Comparison of ENCODE assay signal across 27 mouse cellular contexts in the genomic region with DNA sequence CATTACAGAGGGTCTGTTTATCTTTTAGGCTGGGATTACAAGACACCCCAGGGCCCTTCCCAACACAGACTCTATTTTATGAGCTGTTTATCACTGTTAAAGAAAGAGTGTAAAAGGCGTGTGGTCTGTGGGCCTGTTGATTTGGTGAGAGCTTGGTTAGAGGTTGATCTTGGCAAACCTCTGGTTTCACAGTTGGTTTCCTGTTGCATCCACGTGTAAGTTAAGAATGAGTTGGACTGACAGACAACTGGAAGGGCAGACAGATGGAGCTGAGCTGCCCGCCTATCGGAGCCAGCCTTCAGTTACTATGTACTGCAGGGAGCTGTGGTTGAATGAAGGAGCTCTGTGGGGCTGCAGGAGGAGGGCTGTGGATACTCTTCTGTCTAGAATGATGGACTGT. TPM values are rescaled to one million over a fixed set of nuclear protein-coding genes. Genes with fewer than 3 reads are reported as not detected.
DNase-seq lines count a peak whose midpoint lies in the region; ATAC-seq and TF ChIP-seq lines count a peak whose summit lies in the region.
"Had no signal": no experiment of that assay in that cellular context is flagged by ENCODE, and none has a peak within 500 bp of the region (broad histone marks: within the 10 kb centered on the region; RNA-seq: fewer than 3 reads in every experiment).

No protein-coding gene starts in this region.

- no peak for TF ChIP-seq CTCF in liver, postnatal 0 days (IDR thresholded peaks at IDR 0.05; ENCODE audit: low read depth)

- no peak for ATAC-seq in liver, embryonic 11.5 days (replicated peaks; ENCODE audit: low FRiP score)
- ATAC-seq in liver, postnatal 0 days = no peak
- peak; percentile 38 for ATAC-seq in granulocyte monocyte progenitor cell, adult 5-6 weeks (replicated peaks; ENCODE audit: poor library complexity, severe bottlenecking)
- ATAC-seq: forebrain, embryonic 13.5 days; inflammation-experienced regulatory T-cells, adult 6 months had no signal

- WGBS in liver, embryonic 11.5 days = 55% methylated on average over 4 of the region's 4 CpGs
- 53% methylated on average over 4 of the region's 4 CpGs for WGBS in liver, postnatal 0 days (ENCODE audit: insufficient replicate concordance)

- H3K27me3 ChIP-seq in liver, embryonic 11.5 days (replicated peaks; ENCODE audit: control insufficient read depth, insufficient read depth, low read length) = no peaks in the 10 kb centered on the region
- no peaks in the 10 kb centered on the region for H3K27me3 ChIP-seq in liver, postnatal 0 days (ENCODE audit: insufficient read depth, low read length)
- H3K27me3 ChIP-seq: forebrain, embryonic 13.5 days; kidney, embryonic 15.5 days; liver, embryonic 15.5 days; lung, embryonic 15.5 days; neural tube, embryonic 12.5 days had no signal

- no peak overlapping the region for H3K9ac ChIP-seq in liver, embryonic 11.5 days (ENCODE audit: low read depth, low read length)
- no peak overlapping the region for H3K9ac ChIP-seq in liver, postnatal 0 days (replicated peaks)
- H3K9ac ChIP-seq: forebrain, embryonic 13.5 days; hindbrain, embryonic 14.5 days; kidney, embryonic 15.5 days; liver, embryonic 15.5 days; lung, embryonic 15.5 days; neural tube, embryonic 12.5 days had no signal

- no peak for TF ChIP-seq EP300 in liver, postnatal 0 days (IDR thresholded peaks at IDR 0.05; ENCODE audit: low read depth)

- peaks cover 11% of the 10 kb centered on the region for H3K36me3 ChIP-seq in liver, embryonic 11.5 days (ENCODE audit: control insufficient read depth, insufficient read depth, low read length)
- peaks cover 32% of the 10 kb centered on the region for H3K36me3 ChIP-seq in liver, postnatal 0 days (replicated peaks; ENCODE audit: insufficient read depth, low read length)

- intact Hi-C loops in left cerebral cortex, postnatal 10 days (cut with DNase I) = no loop called here

- no peak for DNase-seq in liver, embryonic 11.5 days (ENCODE audit: low spot score)
- no peak for DNase-seq in liver, postnatal 0 days
- DNase-seq in CD4-positive, CD25-positive, alpha-beta regulatory T cell, adult 2 months (ENCODE audit: low read depth, low spot score) = peak; percentile 33
- DNase-seq in naive thymus-derived CD4-positive, alpha-beta T cell, adult 2 months (ENCODE audit: low read depth) = peak; percentile 53
- DNase-seq in right cerebral cortex, postnatal 14 days = no peak
- no peak for DNase-seq in layer of hippocampus, postnatal 36 days
- no peak for DNase-seq in left cerebral cortex, postnatal 10 days (ENCODE audit: extremely low spot score in 1 of 2, low spot score in 2 of 2)
- DNase-seq: adrenal gland, adult 8-10 months; cerebellum, adult 2 months; cerebellum, postnatal 14 days; gastrocnemius, postnatal 25 days; heart, adult 18-20 months; heart, postnatal 4 days; kidney, adult 18-20 months; kidney, postnatal 25 days; left cerebral cortex, postnatal 4 days; midbrain, embryonic 14.5 days had no signal

- H3K4me2 ChIP-seq in liver, embryonic 11.5 days = no peak overlapping the region
- H3K4me2 ChIP-seq in liver, postnatal 0 days (ENCODE audit: low read depth, low read length) = no peak overlapping the region
- H3K4me2 ChIP-seq: forebrain, embryonic 13.5 days; heart, embryonic 11.5 days; hindbrain, embryonic 14.5 days; kidney, embryonic 15.5 days; liver, embryonic 15.5 days; lung, embryonic 15.5 days; neural tube, embryonic 12.5 days had no signal

- H3K27ac ChIP-seq in liver, embryonic 11.5 days (ENCODE audit: low read depth, low read length) = peak overlapping the region; percentile 43
- H3K27ac ChIP-seq in liver, postnatal 0 days (ENCODE audit: low read depth) = no peak overlapping the region
- H3K27ac ChIP-seq: forebrain, embryonic 13.5 days; hindbrain, embryonic 14.5 days; kidney, embryonic 15.5 days; left cerebral cortex, adult 2 months; liver, embryonic 15.5 days; lung, embryonic 15.5 days; neural tube, embryonic 12.5 days had no signal

- H3K9me3 ChIP-seq in liver, embryonic 11.5 days (ENCODE audit: control insufficient read depth, low read length) = no peaks in the 10 kb centered on the region
- H3K9me3 ChIP-seq in liver, postnatal 0 days (ENCODE audit: low read length) = no peaks in the 10 kb centered on the region
- H3K9me3 ChIP-seq: forebrain, embryonic 13.5 days; kidney, embryonic 15.5 days; liver, embryonic 15.5 days; lung, embryonic 15.5 days; neural tube, embryonic 12.5 days had no signal

- peaks cover 33% of the 10 kb centered on the region for H3K4me1 ChIP-seq in liver, embryonic 11.5 days (replicated peaks; ENCODE audit: control insufficient read depth, insufficient read depth, low read length)
- H3K4me1 ChIP-seq in liver, postnatal 0 days (ENCODE audit: insufficient read depth) = peaks cover 9% of the 10 kb centered on the region

- H3K4me3 ChIP-seq in liver, embryonic 11.5 days (ENCODE audit: low read depth, low read length) = no peak overlapping the region
- H3K4me3 ChIP-seq in liver, postnatal 0 days (ENCODE audit: low read depth, low read length) = no peak overlapping the region
- H3K4me3 ChIP-seq: forebrain, embryonic 13.5 days; kidney, embryonic 15.5 days; left cerebral cortex, adult 2 months; liver, embryonic 15.5 days; lung, embryonic 15.5 days; neural tube, embryonic 12.5 days had no signal

RNA-seq across cellular contexts. Expression of a gene that starts 19.8 kb away (rescaled TPM):
- polyA plus RNA-seq in liver, embryonic 11.5 days (2014; fragmentation: Nextera tagmentation; extraction: Ambion mirVana) = 74.5 and 82.1 TPM in 2 replicates
- 33.9 and 34.9 TPM in 2 replicates for polyA plus RNA-seq in liver, postnatal 0 days (2015; fragmentation: Nextera tagmentation; extraction: Ambion mirVana)
- 39.8 and 56.0 TPM in 2 replicates for total RNA-seq in granulocyte monocyte progenitor cell, adult 5-6 weeks (2014; fragmentation: Nextera tagmentation)
- 39.8 and 55.5 TPM in 2 replicates for total RNA-seq in granulocyte monocyte progenitor cell, adult 5-6 weeks (2017)
- total RNA-seq in layer of hippocampus, postnatal 36 days (2021) = 10 to 100 TPM; 52.1 to 53.4 TPM
- total RNA-seq in left cerebral cortex, postnatal 10 days (2021) = 10 to 100 TPM; 57.7 to 60.9 TPM

RNA-seq across cellular contexts. Expression of a gene that starts 39.4 kb away (rescaled TPM):
- polyA plus RNA-seq in liver, embryonic 11.5 days (2014; fragmentation: Nextera tagmentation; extraction: Ambion mirVana) = 2.9 and 3.6 TPM in 2 replicates
- 1.5 and 1.6 TPM in 2 replicates for polyA plus RNA-seq in liver, postnatal 0 days (2015; fragmentation: Nextera tagmentation; extraction: Ambion mirVana)
- total RNA-seq in granulocyte monocyte progenitor cell, adult 5-6 weeks (2014; fragmentation: Nextera tagmentation) = not detected in 2 replicates
- not detected in 2 replicates for total RNA-seq in granulocyte monocyte progenitor cell, adult 5-6 weeks (2017)
- 10 to 100 TPM; 39.0 to 48.5 TPM for total RNA-seq in layer of hippocampus, postnatal 36 days (2021)
- 10 to 100 TPM; 78.1 to 82.5 TPM for total RNA-seq in left cerebral cortex, postnatal 10 days (2021)
- polyA plus RNA-seq: inflammation-experienced regulatory T-cells, adult 6 months had no signal

RNA-seq across cellular contexts. Expression of a gene that starts 45.7 kb away (rescaled TPM):
- polyA plus RNA-seq in liver, embryonic 11.5 days (2014; fragmentation: Nextera tagmentation; extraction: Ambion mirVana) = 5.6 and 6.0 TPM in 2 replicates
- polyA plus RNA-seq in liver, postnatal 0 days (2015; fragmentation: Nextera tagmentation; extraction: Ambion mirVana) = 8.2 and 9.4 TPM in 2 replicates
- total RNA-seq in granulocyte monocyte progenitor cell, adult 5-6 weeks (2014; fragmentation: Nextera tagmentation) = 84.4 and 96.4 TPM in 2 replicates
- 47.8 and 57.4 TPM in 2 replicates for total RNA-seq in granulocyte monocyte progenitor cell, adult 5-6 weeks (2017)
- 1 to 10 TPM in 1 of 2 experiments, under 1 TPM in 1; 0.45 to 1.1 TPM for total RNA-seq in layer of hippocampus, postnatal 36 days (2021)
- under 1 TPM; 0.51 to 0.85 TPM for total RNA-seq in left cerebral cortex, postnatal 10 days (2021)

RNA-seq across cellular contexts. Expression of a gene that starts 59.4 kb away (rescaled TPM):
- polyA plus RNA-seq in liver, embryonic 11.5 days (2014; fragmentation: Nextera tagmentation; extraction: Ambion mirVana) = 94.3 and 103 TPM in 2 replicates
- polyA plus RNA-seq in liver, postnatal 0 days (2015; fragmentation: Nextera tagmentation; extraction: Ambion mirVana) = 19.6 and 23.5 TPM in 2 replicates
- 98.2 and 101 TPM in 2 replicates for total RNA-seq in granulocyte monocyte progenitor cell, adult 5-6 weeks (2014; fragmentation: Nextera tagmentation)
- total RNA-seq in granulocyte monocyte progenitor cell, adult 5-6 weeks (2017) = 35.0 and 39.1 TPM in 2 replicates
- 10 to 100 TPM; 40.4 to 47.9 TPM for total RNA-seq in layer of hippocampus, postnatal 36 days (2021)
- 10 to 100 TPM; 48.5 to 55.3 TPM for total RNA-seq in left cerebral cortex, postnatal 10 days (2021)

Comparison
In these comparisons a context has a peak if more than half of its experiments do, and no peak if none do; other contexts are left out.
1. DNase-seq: peak in CD4-positive, CD25-positive, alpha-beta regulatory T cell, adult 2 months (single experiment) and naive thymus-derived CD4-positive, alpha-beta T cell, adult 2 months (single experiment); none in liver, embryonic 11.5 days (single experiment), liver, postnatal 0 days (single experiment), right cerebral cortex, postnatal 14 days (single experiment), layer of hippocampus, postnatal 36 days (0 of 2) and left cerebral cortex, postnatal 10 days (0 of 2).
2. RNA of a gene that starts 39.4 kb away (total RNA-seq): 78.1 to 82.5 TPM in left cerebral cortex, postnatal 10 days and 39.0 to 48.5 TPM in layer of hippocampus, postnatal 36 days; not detected in granulocyte monocyte progenitor cell, adult 5-6 weeks; every median in the first group is over 10 times any median in the second.
3. RNA of a gene that starts 45.7 kb away (total RNA-seq): 47.8 to 96.4 TPM in granulocyte monocyte progenitor cell, adult 5-6 weeks; 0.45 to 1.1 TPM in layer of hippocampus, postnatal 36 days and 0.51 to 0.85 TPM in left cerebral cortex, postnatal 10 days; every median in the first group is over 10 times any median in the second.